Mouse (Mus musculus) erythroblast, adult 5-6 weeks (primary cell): ENCODE measurements around the gene Olfr350. TPM values are rescaled to one million over a fixed set of nuclear protein-coding genes. Genes with fewer than 3 reads are reported as not detected.

Source experiments
- ATAC-seq: replicated peaks from 2 replicates; pipeline ENCODE4 v1.8.0; 2016; ENCODE audit warnings: moderate number of reproducible peaks, mild to moderate bottlenecking, moderate TSS enrichment, inconsistent platforms; ENCODE audit not compliant: poor library complexity, low FRiP score, severe bottlenecking
- total RNA-seq, 2 experiments: library from RNA; stranded (forward) in 1 of 2; stranded (reverse) in 1 of 2; fragments of 150-400 nt in 1 of 2; fragments of 200-764, 138-1000 nt in 1 of 2; gene quantifications; 2 replicates each; pipeline versions ENCODE4 v1.2.3 to v1.2.4; 2015 to 2017; ENCODE audit warnings: low replicate concordance in 2 of 2

Gene Olfr350
- total RNA-seq (2015; ENCODE audit: low replicate concordance) = not detected in 2 replicates
- total RNA-seq (2017; ENCODE audit: low replicate concordance) = not detected in 2 replicates

GRCm38 (mm10) chr2:36846010-36846409, at the start of gene Olfr350:
TSS of gene Olfr350 (plus strand) at chr2:36846310.
- no peak for ATAC-seq

GRCm38 (mm10) chr2:36816932-36817331, 29.2 kb upstream of the Olfr350 start, which contains the start of gene Olfr3:
TSS of gene Olfr3 (minus strand) at chr2:36817032.
- ATAC-seq = no peak

DNA sequence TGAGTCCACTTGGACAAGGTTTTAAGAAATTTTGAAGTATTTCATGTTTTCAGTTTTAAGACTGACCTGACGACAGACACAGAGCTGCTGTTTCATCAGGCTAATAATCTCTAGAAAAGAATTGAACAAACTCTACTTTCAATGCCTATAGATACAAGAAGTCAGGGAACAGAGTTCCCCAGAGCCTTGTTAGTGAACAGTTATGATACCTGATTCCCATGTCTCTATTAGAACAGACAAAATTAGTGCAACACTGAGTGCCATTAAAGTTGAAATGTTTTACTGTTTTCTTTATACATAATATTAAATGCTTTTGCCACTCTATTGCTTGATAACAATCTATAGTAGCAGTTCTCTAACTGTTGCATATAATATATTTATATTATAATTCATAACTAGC, 16.4 kb downstream of the Olfr350 start, which contains the start of gene Olfr351:
Olfr351 (minus strand) TSS at position 101 of the 400 bp plus-strand sequence.
- no peak for ATAC-seq

GRCm38 (mm10) chr2:36868160-36868559, 22.1 kb downstream of the Olfr350 start, which contains the start of gene Olfr352:
TSS of gene Olfr352 (plus strand) at chr2:36868460.
- no peak for ATAC-seq

GRCm38 (mm10) chr2:36892836-36893235, 46.7 kb downstream of the Olfr350 start, which contains the start of gene Olfr353:
TSS of gene Olfr353 (minus strand) at chr2:36892936.
- ATAC-seq = no peak

DNA sequence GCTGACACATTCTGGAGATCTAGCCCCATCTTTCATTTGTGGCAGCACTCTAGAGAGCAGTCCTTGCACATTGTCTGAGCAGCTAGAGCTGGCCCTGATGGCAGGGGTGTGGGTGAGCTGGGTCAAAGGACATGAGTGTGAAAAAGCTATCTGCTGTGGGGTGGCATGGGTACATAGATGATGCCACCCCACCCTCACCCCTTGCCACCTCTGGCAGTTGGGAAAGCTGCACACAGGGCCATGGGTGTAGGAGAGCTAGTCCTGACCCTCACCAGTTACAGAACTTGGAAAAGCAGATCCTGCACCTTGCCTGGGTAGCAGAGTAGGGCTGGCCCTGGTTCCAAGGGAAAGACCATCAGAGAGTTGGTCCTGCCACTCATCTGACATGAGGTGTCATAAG, 51.0 kb downstream of the Olfr350 start:
- ATAC-seq = no peak

Other genes with a start within 250 kb of the Olfr350 start
- gene Olfr345, start 206.3 kb upstream of the Olfr350 start, total RNA-seq (2015; ENCODE audit: low replicate concordance) = not detected in 2 replicates
- not detected in 2 replicates for gene Olfr345, start 206.3 kb upstream of the Olfr350 start, total RNA-seq (2017; ENCODE audit: low replicate concordance)
- not detected in 2 replicates for gene Olfr346, start 160.5 kb upstream of the Olfr350 start, total RNA-seq (2015; ENCODE audit: low replicate concordance)
- gene Olfr346, start 160.5 kb upstream of the Olfr350 start, total RNA-seq (2017; ENCODE audit: low replicate concordance) = not detected in 2 replicates
- not detected in 2 replicates for gene Olfr347, start 114.4 kb upstream of the Olfr350 start, total RNA-seq (2015; ENCODE audit: low replicate concordance)
- not detected in 2 replicates for gene Olfr347, start 114.4 kb upstream of the Olfr350 start, total RNA-seq (2017; ENCODE audit: low replicate concordance)
- not detected in 2 replicates for gene Olfr348, start 62.0 kb upstream of the Olfr350 start, total RNA-seq (2015; ENCODE audit: low replicate concordance)
- gene Olfr348, start 62.0 kb upstream of the Olfr350 start, total RNA-seq (2017; ENCODE audit: low replicate concordance) = not detected in 2 replicates
- not detected in 2 replicates for gene Olfr50, start 55.8 kb upstream of the Olfr350 start, total RNA-seq (2015; ENCODE audit: low replicate concordance)
- not detected in 2 replicates for gene Olfr50, start 55.8 kb upstream of the Olfr350 start, total RNA-seq (2017; ENCODE audit: low replicate concordance)
- not detected in 2 replicates for gene Olfr3, start 29.3 kb upstream of the Olfr350 start, total RNA-seq (2015; ENCODE audit: low replicate concordance)
- not detected in 2 replicates for gene Olfr3, start 29.3 kb upstream of the Olfr350 start, total RNA-seq (2017; ENCODE audit: low replicate concordance)
- gene Olfr351, start 16.4 kb downstream of the Olfr350 start, total RNA-seq (2015; ENCODE audit: low replicate concordance) = not detected in 2 replicates
- not detected in 2 replicates for gene Olfr351, start 16.4 kb downstream of the Olfr350 start, total RNA-seq (2017; ENCODE audit: low replicate concordance)
- not detected in 2 replicates for gene Olfr352, start 22.1 kb downstream of the Olfr350 start, total RNA-seq (2015; ENCODE audit: low replicate concordance)
- gene Olfr352, start 22.1 kb downstream of the Olfr350 start, total RNA-seq (2017; ENCODE audit: low replicate concordance) = not detected in 2 replicates
- gene Olfr353, start 46.6 kb downstream of the Olfr350 start, total RNA-seq (2015; ENCODE audit: low replicate concordance) = not detected in 2 replicates
- not detected in 2 replicates for gene Olfr353, start 46.6 kb downstream of the Olfr350 start, total RNA-seq (2017; ENCODE audit: low replicate concordance)
- not detected in 2 replicates for gene Olfr354, start 59.4 kb downstream of the Olfr350 start, total RNA-seq (2015; ENCODE audit: low replicate concordance)
- gene Olfr354, start 59.4 kb downstream of the Olfr350 start, total RNA-seq (2017; ENCODE audit: low replicate concordance) = under 0.01 and 0.26 TPM in 2 replicates
- gene Olfr355, start 82.6 kb downstream of the Olfr350 start, total RNA-seq (2015; ENCODE audit: low replicate concordance) = not detected in 2 replicates
- not detected in 2 replicates for gene Olfr355, start 82.6 kb downstream of the Olfr350 start, total RNA-seq (2017; ENCODE audit: low replicate concordance)
- gene Olfr356, start 90.8 kb downstream of the Olfr350 start, total RNA-seq (2015; ENCODE audit: low replicate concordance) = not detected in 2 replicates
- gene Olfr356, start 90.8 kb downstream of the Olfr350 start, total RNA-seq (2017; ENCODE audit: low replicate concordance) = not detected in 2 replicates
- gene Olfr357, start 147.5 kb downstream of the Olfr350 start, total RNA-seq (2015; ENCODE audit: low replicate concordance) = not detected in 2 replicates
- not detected in 2 replicates for gene Olfr357, start 147.5 kb downstream of the Olfr350 start, total RNA-seq (2017; ENCODE audit: low replicate concordance)
- not detected in 2 replicates for gene Olfr358, start 163.0 kb downstream of the Olfr350 start, total RNA-seq (2015; ENCODE audit: low replicate concordance)
- gene Olfr358, start 163.0 kb downstream of the Olfr350 start, total RNA-seq (2017; ENCODE audit: low replicate concordance) = not detected in 2 replicates
- gene Olfr360, start 219.4 kb downstream of the Olfr350 start, total RNA-seq (2015; ENCODE audit: low replicate concordance) = not detected in 2 replicates
- not detected in 2 replicates for gene Olfr360, start 219.4 kb downstream of the Olfr350 start, total RNA-seq (2017; ENCODE audit: low replicate concordance)
- not detected in 2 replicates for gene Olfr361, start 243.0 kb downstream of the Olfr350 start, total RNA-seq (2015; ENCODE audit: low replicate concordance)
- gene Olfr361, start 243.0 kb downstream of the Olfr350 start, total RNA-seq (2017; ENCODE audit: low replicate concordance) = not detected in 2 replicates